Mouse (Mus musculus) olfactory bulb, adult 2 months (tissue): ENCODE measurements around the gene Tbc1d19.

Experiments used
- CTCF ChIP-seq: fragments of 200-500 bp; IDR thresholded peaks from 2 replicates; pipeline ENCODE4 v1.5.1; 2012; ENCODE audit warnings: low read depth, mild to moderate bottlenecking, low read length, moderate library complexity; ENCODE audit not compliant: insufficient read depth
- POLR2A ChIP-seq: fragments of 200-500 bp; IDR thresholded peaks from 2 replicates; pipeline ENCODE4 v1.6.1; 2012; ENCODE audit warnings: mild to moderate bottlenecking, low read depth, low read length, moderate library complexity; ENCODE audit not compliant: insufficient read depth

GRCm38 (mm10) chr5:53953216-53953615, 143.8 kb downstream of the Tbc1d19 start:
- TF ChIP-seq POLR2A (no peak), CTCF (no peak)
